Mouse (Mus musculus): ENCODE results near the gene Tomm40l.

The Tomm40l gene

DNA sequence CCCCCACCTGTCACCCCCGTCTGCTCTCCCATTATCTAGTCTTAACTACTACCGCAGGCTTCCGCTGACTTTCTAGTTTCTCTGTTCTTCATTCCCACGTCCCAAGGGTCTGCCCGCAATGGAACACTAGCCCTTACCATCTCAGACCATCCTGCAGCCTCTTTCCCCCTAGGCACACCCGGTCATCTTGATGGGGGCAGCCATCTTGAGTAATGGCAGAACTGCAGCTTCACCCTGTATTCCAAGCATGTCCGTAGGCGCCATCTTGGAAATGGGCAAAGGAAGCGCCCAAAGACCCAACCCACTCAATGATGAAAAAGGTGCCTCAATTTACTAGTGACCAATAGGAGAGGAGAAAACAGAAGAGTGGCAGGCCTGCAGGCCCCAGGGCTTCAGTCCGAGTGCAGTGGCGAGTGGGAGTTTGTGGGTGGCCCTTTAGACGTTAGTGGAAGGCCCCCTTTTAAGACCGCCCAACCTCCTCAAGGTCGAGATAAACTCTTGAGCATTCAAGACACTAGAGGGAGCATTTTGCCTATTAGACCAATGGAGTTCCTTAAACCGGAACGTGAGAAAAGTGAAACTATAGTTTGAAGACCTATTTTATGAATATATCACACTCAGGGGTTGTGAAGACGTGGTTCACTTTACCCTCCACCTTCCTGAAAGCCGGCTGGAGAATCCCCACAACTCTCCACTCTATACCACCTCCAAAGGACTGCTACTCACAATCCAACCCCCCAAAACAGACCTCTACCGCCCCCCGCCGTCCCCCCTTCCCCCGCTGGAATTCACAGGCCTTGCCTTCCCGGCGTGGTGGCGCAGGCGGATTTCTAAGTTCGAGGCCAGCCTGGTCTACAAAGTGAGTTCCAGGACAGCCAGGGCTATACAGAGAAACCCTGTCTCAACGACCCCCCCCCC, at the start of gene Tomm40l:
TSS of gene Tomm40l (minus strand) at position 277 of the 918 bp plus-strand sequence.
- peak; percentile 92 for DNase-seq (ENCODE audit: extremely low spot score)

DNA sequence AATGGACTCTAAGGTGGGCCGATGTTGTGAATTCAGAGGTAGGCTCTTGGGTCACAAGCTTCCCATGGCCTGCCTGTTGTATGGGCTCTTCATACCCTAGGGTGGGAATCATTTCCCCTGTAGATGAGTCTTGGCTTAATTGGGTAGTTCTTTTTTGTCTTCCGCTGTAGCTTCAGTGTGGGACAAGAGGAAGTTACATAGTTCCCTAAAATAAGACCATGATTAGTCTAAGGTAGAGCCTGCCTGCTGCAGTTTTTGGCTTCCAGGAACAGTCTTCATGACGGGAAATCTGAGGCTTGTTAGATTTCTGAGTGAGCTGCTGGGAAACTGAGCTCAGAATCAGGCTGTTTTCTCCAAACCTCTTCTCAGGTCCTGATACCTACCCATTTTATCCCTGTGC, 49.8 kb upstream of the Tomm40l start:
- DNase-seq (ENCODE audit: extremely low spot score): no peak

DNA sequence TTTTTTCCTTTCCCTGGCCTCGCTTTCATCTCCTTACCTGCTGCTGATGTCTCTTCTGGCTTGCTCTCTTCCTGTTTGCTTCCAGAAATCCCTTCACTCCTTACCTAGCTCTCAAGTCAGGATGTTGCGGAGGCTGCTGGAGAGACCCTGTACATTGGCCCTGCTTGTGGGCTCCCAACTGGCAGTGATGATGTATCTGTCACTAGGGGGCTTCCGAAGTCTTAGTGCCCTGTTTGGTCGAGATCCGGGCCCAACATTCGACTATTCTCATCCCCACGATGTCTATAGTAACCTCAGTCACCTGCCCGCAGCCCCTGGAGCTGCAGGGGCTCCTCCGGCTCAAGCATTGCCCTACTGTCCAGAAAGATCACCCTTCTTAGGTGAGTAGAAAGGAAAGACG, 49.3 kb upstream of the Tomm40l start:
- no peak for DNase-seq (ENCODE audit: extremely low spot score)

DNA sequence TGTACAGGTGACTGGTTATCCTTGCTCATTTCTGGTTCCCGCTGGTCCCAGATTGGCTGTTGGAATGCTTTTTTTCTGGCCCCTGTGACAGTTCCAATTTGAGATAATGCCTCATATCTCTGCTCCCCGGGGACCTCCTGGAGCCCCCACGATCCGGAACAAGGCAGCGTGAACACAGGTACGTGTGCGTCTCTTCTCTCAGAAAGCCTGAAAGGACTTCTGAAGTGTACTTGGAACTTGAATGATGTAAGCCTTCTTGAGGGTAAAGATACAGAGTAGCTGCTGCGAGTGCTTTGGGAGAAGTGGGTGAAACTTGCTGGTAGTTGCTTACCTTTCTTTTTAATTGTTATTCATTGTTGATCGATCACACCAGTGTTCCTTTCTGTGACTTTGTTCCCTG, 48.9 kb upstream of the Tomm40l start:
- DNase-seq (ENCODE audit: extremely low spot score): no peak

DNA sequence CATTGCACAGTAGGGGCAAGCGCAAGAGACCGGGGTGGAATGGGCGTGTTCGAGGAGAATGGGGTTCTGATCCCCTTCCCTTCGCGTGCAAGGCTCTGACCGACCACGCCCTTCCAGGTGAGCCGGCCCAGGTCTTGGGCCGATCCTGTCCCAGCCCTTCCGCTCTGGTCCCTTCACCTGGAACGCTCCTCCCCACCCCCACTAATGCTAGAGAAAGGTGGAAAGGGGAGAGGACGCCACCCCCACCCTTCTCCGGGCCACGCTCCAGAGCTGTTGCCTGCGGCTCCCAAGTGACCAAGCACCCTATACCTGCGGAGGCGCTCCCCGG, 48.2 kb upstream of the Tomm40l start:
- DNase-seq (ENCODE audit: extremely low spot score): no peak

DNA sequence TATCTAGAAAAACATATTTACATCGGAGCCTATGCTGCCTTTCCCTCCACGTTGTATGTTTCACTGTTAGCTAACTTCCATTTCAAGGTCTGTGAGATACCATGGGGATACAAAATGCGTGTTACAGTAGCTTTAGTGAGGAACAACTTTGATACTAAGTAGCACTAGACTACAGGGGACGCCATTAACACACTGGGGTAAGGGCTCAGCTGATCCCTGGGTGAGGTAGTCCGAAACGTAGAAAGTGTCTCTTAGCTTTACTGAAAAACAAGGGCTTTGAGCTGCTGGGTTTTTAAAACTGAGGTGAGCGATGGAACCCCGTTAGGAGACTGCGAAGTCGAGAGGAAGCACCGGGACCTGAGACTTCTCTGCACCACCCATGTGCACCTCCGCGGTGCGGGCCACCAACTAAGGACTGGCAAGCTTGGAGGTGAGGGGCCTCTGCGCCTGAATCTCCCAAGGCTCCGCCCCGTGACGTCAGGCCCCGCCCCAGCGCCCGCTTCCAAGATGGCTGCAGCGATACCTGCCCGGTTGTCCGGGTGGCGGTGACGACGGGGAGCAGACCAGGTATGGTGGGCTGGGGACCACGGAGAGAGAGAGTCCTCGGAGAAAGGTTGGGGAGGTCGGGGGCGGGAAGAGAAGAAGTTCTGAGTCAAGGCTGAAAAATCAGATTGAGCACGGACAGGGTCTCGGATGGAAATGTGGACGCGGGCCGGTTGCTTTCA, 47.7 kb upstream of the Tomm40l start, which contains the start of gene B4galt3:
TSS of gene B4galt3 (plus strand) at position 481 of the 725 bp plus-strand sequence.
- DNase-seq (ENCODE audit: extremely low spot score): peak; percentile 96

DNA sequence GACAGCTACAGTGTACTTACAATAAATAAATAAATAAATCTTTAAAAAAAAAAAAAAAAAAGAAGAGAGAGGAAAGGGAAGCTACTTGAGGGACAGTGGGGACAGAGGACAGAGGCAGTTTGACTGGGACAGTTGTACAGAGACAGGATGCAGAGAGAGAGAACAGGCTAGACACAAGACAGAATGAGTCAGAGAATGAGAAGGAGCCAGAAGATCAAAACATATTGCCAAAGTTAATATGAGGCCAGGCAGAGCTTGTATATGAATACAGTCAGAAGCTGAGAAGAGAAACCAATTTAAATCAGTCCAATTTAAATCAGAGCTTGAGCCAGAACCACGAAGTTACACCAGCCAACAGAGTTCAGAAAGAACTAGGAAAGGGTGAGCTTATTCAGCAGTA, 46.0 kb upstream of the Tomm40l start:
- no peak for DNase-seq (ENCODE audit: extremely low spot score)

DNA sequence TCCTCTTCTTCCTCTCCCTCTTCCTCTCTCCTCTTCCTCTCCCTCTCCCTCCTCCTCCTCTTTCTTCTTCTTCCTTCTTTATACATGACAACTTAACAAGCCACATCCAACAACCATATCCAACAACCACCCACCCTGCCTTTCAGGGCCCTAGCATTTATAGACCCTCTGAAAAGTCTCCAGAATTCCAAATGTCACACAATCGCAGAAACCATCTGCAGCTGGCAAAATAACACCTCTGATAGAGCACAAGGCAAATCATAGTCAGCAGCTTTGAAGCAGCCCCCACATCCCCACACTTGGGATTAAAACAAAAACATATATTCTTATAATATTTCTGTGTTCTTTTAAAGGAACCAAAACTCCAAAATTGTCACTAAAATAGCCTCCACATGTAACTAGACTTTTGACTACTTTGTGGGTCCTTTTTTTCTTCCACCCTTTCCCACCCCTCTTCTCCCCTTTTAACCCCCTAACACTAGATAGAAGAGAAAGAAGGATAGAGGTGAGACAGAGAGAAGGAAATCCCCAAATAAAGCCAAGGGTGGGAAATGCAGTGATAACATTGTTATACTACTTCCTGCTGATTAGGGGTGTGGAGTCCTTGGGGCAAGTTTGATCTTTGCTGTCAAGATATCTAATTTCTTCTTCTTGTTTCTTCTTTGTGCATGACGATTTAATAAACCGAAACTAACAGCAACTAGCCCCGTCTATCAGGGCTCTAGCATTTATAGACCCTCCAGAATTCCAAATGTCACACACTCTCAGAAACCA, 43.8 kb upstream of the Tomm40l start:
- DNase-seq (ENCODE audit: extremely low spot score): no peak

DNA sequence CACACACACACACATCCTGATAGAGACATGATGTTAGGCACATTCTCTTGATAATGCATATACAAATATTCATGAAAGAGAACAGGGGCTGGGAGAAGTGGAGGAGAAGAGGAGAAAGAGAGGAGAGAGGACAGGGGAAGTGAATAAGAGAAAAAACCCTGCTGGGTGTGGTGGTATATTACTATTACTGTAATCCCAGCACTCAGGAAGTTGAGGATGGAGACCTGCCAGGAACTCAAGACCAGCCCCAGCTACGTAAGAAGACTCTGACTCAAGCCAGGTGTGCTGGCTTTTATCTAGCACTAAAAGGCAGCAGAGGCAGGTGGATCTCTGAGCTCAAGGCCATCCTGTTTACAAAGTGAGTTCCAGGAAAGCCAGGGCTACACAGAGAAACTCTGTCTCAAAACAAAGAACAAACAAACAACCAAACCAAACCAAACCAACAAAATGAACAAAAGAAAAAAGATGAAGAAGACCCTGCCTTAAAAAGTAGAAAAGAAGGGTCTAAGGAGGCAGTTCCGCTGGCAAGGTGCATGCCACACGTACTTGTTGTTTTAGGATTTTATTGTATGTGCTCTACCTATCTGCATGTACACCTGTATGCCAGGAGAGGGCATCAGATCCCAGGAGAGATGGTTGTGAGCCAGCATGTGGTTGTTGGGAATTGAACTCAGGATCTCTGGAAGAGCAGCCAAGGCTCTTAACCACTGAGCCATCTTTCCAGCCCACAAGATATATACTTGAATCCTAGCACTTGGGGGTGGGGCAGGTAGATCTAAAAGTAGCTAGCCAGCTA, 41.5 kb upstream of the Tomm40l start:
- DNase-seq (ENCODE audit: extremely low spot score): no peak

DNA sequence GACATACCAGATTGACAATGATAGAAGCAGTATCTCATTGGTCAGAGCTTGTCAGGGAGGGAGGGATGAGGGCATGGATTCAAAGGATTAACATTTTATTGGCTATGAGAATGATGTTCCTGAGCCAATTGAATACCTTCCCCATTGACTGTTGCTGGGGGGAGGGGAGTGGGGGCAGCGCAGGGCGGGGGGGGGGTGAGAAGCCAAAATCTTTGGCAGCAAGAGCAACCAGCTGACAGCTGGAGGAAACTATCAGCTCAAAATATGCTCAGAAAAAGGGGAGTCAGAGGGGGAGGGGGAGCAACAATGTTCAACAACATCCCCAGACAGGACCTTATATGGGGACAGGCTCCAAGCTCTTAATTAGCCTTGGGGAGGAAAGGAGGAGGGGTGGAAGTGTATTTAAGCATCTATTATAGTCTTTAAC, 40.9 kb upstream of the Tomm40l start:
- no peak for DNase-seq (ENCODE audit: extremely low spot score)

DNA sequence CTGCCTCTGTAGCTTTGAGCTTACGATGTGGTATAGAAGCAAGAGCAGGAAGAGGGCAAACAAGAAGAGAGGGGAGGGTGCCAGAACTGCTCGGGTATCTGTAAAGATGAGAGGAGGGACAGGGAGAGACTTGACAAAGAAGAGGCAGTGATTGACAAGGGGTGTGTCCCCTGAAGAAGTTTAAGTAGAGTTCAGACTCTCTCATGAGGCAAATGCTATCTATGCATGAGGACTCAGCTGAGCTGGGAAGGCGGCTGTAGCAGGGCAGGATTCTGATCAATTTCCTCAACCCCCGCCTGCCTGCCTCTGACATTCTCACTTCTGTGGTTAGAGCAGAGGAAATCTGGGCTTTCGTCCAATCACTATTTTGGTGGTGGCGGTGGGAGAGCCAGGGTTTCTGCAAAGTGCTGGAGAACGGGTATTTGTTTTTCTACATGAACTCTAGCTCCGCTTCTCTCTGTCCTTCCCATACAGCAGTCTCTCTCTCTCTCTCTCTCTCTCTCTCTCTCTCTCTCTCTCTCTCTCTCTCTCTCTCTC, 40.3 kb upstream of the Tomm40l start:
- DNase-seq (ENCODE audit: extremely low spot score): no peak

DNA sequence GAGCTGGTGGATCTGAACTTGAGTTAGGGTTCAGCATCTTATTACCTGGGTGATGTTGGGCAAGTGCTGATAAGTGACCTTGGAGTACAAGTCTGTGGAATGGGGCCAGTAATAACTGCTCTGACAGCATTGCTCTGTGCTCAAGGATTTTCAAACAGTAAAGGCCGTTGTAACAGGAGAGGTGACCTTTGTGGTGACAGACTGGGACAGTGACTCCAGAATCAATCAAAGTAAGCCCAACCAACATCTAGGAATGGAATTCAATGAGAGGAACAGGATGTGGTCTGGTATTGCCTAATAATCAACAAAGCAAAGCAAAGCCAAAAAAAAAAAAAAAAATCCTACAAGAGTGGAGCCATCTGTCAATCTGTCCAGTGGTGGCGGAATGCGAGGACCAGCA, 38.0 kb upstream of the Tomm40l start:
- no peak for DNase-seq (ENCODE audit: extremely low spot score)

DNA sequence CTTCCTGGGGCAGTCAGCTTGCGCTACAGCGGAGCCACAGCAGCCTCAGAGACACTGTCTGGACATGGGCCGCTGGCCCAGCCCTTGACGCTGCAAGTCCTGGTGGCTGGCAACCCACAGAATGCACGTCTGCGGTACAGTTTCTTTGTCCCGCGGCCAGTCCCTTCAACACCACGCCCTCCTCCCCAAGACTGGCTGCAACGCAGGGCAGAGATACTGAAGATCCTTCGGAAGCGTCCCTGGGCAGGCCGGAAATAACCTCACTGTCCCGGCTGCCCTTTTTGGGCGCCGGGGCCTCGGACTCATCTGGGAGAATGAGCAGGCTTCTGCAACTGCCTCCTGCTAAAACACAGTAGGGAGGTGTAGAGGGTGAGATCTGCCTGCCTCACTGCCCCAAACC, 36.6 kb upstream of the Tomm40l start:
- DNase-seq (ENCODE audit: extremely low spot score): no peak

DNA sequence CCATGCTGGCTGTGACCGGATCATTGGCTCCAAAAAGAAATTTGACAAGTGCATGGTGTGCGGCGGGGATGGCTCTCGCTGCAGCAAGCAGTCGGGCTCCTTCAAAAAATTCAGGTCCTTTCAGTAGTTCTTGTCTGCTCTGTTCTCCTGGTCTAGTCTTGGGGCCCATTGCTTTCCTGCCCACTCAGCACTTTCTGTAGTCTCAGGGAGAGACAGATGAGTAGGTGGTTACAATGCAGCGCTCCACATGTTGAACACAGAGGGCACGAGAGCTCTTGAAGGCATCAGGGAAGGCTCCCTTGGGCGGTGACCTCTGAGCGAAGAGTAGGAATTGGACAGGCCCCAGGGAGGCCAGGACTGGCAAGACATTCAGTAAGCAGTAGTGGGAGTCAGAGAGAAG, 35.5 kb upstream of the Tomm40l start:
- no peak for DNase-seq (ENCODE audit: extremely low spot score)

DNA sequence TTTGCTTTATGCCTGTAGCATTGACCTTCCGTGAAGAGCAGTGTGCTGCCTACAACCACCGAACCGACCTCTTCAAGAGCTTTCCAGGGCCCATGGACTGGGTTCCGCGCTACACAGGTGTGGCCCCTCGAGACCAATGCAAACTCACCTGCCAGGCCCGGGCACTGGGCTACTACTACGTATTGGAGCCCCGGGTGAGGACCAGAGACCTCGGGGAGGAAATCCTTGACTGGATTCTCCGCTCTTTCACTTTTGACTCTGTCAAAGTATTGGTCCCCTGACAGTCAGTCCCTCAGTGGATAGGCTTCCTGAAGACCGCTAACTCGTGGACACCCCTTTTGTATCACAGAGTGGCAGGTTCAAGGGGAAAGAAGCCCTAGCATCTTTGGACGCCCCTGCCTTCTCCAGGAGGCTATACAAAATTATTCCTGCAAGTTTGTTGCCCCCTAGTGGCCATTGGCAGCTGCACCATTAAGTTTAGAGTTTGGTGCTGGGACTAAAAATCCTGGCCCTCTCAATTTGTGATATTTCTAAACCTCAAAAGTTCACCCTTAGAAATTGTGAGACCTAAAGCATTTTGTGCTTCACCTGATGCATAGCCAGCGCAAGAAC, 34.7 kb upstream of the Tomm40l start:
- peak; percentile 55 for DNase-seq (ENCODE audit: extremely low spot score)

DNA sequence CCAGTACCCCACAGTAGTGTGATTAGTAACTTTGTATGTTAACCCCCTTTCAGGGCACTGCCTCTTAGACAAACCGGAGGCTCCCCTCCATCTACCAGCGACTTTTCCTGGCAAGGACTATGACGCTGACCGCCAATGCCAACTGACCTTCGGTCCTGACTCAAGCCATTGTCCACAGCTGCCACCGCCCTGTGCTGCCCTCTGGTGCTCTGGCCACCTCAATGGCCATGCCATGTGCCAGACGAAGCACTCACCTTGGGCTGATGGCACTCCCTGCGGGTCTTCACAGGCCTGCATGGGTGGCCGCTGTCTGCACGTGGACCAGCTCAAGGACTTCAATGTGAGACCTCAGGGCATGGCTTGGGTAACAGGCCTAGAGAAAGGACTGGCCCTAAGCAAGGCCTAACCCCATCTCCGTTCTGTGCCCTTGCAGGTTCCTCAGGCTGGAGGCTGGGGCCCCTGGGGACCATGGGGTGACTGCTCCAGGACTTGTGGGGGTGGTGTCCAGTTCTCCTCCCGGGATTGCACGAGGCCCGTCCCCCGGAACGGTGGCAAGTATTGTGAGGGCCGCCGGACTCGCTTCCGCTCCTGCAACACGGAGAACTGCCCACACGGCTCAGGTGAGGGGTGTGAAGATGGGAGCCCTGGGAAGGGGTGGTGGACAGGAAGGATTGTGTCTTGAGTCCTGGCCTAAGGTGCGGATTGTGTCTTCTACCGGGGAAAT, 33.9 kb upstream of the Tomm40l start:
- DNase-seq (ENCODE audit: extremely low spot score): no peak

DNA sequence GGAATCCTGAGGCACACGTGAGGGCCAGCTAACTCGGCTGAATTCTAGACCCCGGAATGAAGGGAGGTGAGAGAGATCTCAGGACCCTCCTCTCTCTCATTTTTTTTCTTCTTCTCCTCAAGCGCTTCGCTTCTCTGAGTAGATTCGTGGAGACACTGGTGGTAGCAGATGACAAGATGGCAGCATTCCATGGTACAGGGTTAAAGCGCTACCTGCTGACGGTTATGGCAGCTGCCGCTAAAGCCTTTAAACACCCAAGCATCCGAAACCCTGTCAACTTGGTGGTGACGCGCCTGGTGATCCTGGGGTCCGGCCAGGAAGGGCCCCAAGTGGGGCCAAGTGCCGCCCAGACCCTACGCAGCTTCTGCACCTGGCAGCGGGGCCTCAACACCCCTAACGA, 30.1 kb upstream of the Tomm40l start:
- DNase-seq (ENCODE audit: extremely low spot score): no peak

DNA sequence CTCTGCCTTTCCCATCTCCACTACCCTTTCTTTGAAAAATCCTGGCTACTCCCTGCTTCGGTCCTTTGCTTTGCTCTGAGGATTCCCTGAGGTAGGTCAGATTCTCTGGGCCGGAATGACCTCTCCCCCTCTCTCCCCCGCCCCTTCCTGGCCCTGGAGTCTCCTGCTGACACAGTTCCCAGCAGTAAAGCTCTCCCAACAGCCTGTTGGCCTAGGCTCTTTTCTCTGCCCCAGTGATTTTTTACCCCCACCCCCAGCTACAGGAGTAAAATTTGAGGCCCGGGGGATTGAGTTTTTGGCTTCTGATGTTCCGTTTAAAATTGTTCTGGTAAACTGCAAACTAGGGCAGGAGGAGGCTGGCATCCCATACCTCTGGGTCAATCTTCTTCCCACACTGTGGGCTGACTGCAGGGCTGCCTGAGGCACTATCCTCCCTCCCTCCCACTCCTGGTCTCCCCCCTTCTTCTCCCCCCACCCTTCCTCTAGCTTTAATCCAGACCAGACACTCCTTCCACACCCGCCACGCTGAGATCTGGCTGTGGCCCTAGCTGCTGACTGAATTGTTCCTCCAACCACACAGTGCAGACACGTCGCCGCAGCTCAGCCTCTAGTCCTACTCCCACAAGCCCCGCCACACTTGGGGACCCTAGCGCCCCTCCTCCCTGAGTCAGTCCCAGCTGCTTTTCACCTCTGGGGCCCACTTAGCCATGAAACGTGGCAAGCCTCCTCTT, 29.4 kb upstream of the Tomm40l start:
- DNase-seq (ENCODE audit: extremely low spot score): peak; percentile 80

Data from embryo, embryonic 9.5 days (tissue).